Mouse (Mus musculus) kidney, postnatal 0 days (tissue): ENCODE measurements around the gene Olfr55. TPM values are rescaled to one million over a fixed set of nuclear protein-coding genes. Genes with fewer than 3 reads are reported as not detected.
"Not testable (repeated sequence)": the region's sequence is repeated elsewhere in the genome, so short reads cannot be mapped to it uniquely, and the experiment has no call there.

Source experiments
- ATAC-seq: fragments of 200-750 bp; cut with Nextera tagmentation; replicated peaks from 2 replicates; pipeline ENCODE4 v1.8.0; 2017; ENCODE audit warnings: low read depth, moderate number of reproducible peaks, moderate TSS enrichment, moderate library complexity; ENCODE audit not compliant: low FRiP score
- DNase-seq: peaks from one replicate; pipeline ENCODE4 v3.0.0-alpha.2; 2016; ENCODE audit warnings: low spot score
- H3K27ac ChIP-seq: fragments of 300-500 bp; sonication (generic); 2 replicates; pipeline ENCODE4 v1.5.1; 2014; ENCODE audit warnings: mild to moderate bottlenecking
- H3K27me3 ChIP-seq: fragments of 300-500 bp; sonication (generic); 2 replicates; pipeline ENCODE4 v1.6.1; 2014; ENCODE audit warnings: low read length, mixed read lengths; ENCODE audit not compliant: insufficient read depth
- H3K36me3 ChIP-seq: fragments of 300-500 bp; sonication (generic); 2 replicates; pipeline ENCODE4 v1.6.1; 2014; ENCODE audit warnings: low read length, mixed read lengths; ENCODE audit not compliant: insufficient read depth
- H3K4me1 ChIP-seq: fragments of 300-500 bp; sonication (generic); replicated peaks from 2 replicates; pipeline ENCODE4 v1.6.1; 2014; ENCODE audit warnings: antibody characterized with exemption, low read length, mixed read lengths; ENCODE audit not compliant: insufficient read depth
- H3K4me2 ChIP-seq: fragments of 300-500 bp; sonication (generic); 2 replicates; pipeline ENCODE4 v1.6.1; 2014; ENCODE audit warnings: mild to moderate bottlenecking, low read length, moderate library complexity, mixed read lengths
- H3K4me3 ChIP-seq: fragments of 300-500 bp; sonication (generic); replicated peaks from 2 replicates; pipeline ENCODE4 v1.5.1; 2014; ENCODE audit warnings: low read depth, low read length
- H3K9ac ChIP-seq: fragments of 300-500 bp; sonication (generic); 2 replicates; pipeline ENCODE4 v1.6.1; 2014; ENCODE audit warnings: low read depth, low read length
- H3K9me3 ChIP-seq: fragments of 300-500 bp; sonication (generic); replicated peaks from 2 replicates; pipeline ENCODE4 v1.6.1; 2016; ENCODE audit warnings: low read length, inconsistent platforms, mixed read lengths
- CTCF ChIP-seq: IDR thresholded peaks from 2 replicates; pipeline ENCODE4 v1.5.1; 2016; ENCODE audit warnings: antibody characterized with exemption, low read depth, mild to moderate bottlenecking, moderate library complexity
- WGBS: fragments of 180-500 bp; shearing (Covaris S2); extraction: QIAGEN DNeasy Blood & Tissue Kit; methylation state at CpG from one replicate; pipeline ENCODE4 v1.1.7; 2014; 5-methylcytosine and 5-hydroxymethylcytosine counted together
- polyA plus RNA-seq: library from polyadenylated mRNA; unstranded; fragments of >200 nt; fragmentation: Nextera tagmentation; extraction: Ambion mirVana; gene quantifications from 2 replicates; pipeline ENCODE4 v1.2.1, GENCODE M21; 2015

Olfr55 gene
- polyA plus RNA-seq, result not detected in 2 replicates

GRCm38 (mm10) chr17:33168147-33168546 is at the start of gene Olfr55:
Olfr55 (plus strand) TSS chr17:33168447.
- not testable (repeated sequence) for H3K9ac ChIP-seq, ATAC-seq, H3K27me3 ChIP-seq, H3K27ac ChIP-seq, DNase-seq, H3K4me3 ChIP-seq, H3K9me3 ChIP-seq, H3K4me2 ChIP-seq, H3K36me3 ChIP-seq, H3K4me1 ChIP-seq
- 78% methylated on average over 1 of the region's 1 CpGs for WGBS

- H3K4me1 ChIP-seq, result no peaks in the 10 kb centered on the region
- H3K27ac ChIP-seq, result no peak overlapping the region
- no peak for TF ChIP-seq CTCF
- H3K9me3 ChIP-seq, result no peaks in the 10 kb centered on the region
- no peak overlapping the region for H3K9ac ChIP-seq
- H3K27me3 ChIP-seq, result no peaks in the 10 kb centered on the region
- no peaks in the 10 kb centered on the region for H3K36me3 ChIP-seq
- no peak for ATAC-seq
- H3K4me3 ChIP-seq, result no peak overlapping the region
- no peak overlapping the region for H3K4me2 ChIP-seq
- DNase-seq, result no peak
Measured at GRCm38 (mm10) chr17:33124546-33124945, 43.7 kb upstream of the Olfr55 start.

- no peak for ATAC-seq
- TF ChIP-seq CTCF, result no peak
- DNase-seq, result no peak
- no peak overlapping the region for H3K4me2 ChIP-seq
- H3K4me3 ChIP-seq, result no peak overlapping the region
- H3K36me3 ChIP-seq, result no peaks in the 10 kb centered on the region
- H3K9ac ChIP-seq, result no peak overlapping the region
- H3K27ac ChIP-seq, result no peak overlapping the region
- no peaks in the 10 kb centered on the region for H3K9me3 ChIP-seq
- H3K27me3 ChIP-seq, result no peaks in the 10 kb centered on the region
- WGBS, result 56% methylated on average over 2 of the region's 2 CpGs
- H3K4me1 ChIP-seq, result no peaks in the 10 kb centered on the region
Measured at GRCm38 (mm10) chr17:33126257-33126656, 42.0 kb upstream of the Olfr55 start.

GRCm38 (mm10) chr17:33139261-33139820 is 28.9 kb upstream of the Olfr55 start, which contains the start of gene Morc2b:
Morc2b (minus strand) TSS chr17:33139683.
- DNase-seq (no peak), ATAC-seq (no peak)
- Histone ChIP-seq H3K4me2 (no peak within 1 kb of the TSS), H3K9ac (no peak within 1 kb of the TSS), H3K27ac (no peak within 1 kb of the TSS), H3K9me3 (no peaks in the 10 kb centered on the region), H3K4me1 (no peaks in the 10 kb centered on the region), H3K4me3 (no peak within 1 kb of the TSS), H3K36me3 (no peaks in the 10 kb centered on the region), H3K27me3 (no peaks in the 10 kb centered on the region)
- TF ChIP-seq CTCF, result no peak
- 77% methylated on average over 18 of the region's 18 CpGs for WGBS

- H3K4me1 ChIP-seq, H3K4me2 ChIP-seq, H3K4me3 ChIP-seq, H3K27ac ChIP-seq, H3K9ac ChIP-seq, H3K36me3 ChIP-seq, H3K27me3 ChIP-seq, H3K9me3 ChIP-seq, DNase-seq, ATAC-seq: not testable (repeated sequence)
- no CpG with 5 or more reads among the region's 2 CpGs for WGBS
Measured at GRCm38 (mm10) chr17:33191002-33191401, 22.8 kb downstream of the Olfr55 start, which contains the start of gene Olfr239. Olfr239 (plus strand) TSS chr17:33191302.

- 84% methylated on average over 2 of the region's 2 CpGs for WGBS
Measured at GRCm38 (mm10) chr17:33221590-33221989, 53.3 kb downstream of the Olfr55 start, which contains the start of gene Olfr1564. Olfr1564 (minus strand) TSS chr17:33221690.

More at GRCm38 (mm10) chr17:33221590-33221989, 53.3 kb downstream of the Olfr55 start, which contains the start of gene Olfr1564:
- Histone ChIP-seq H3K4me1 (no peaks in the 10 kb centered on the region), H3K9ac (no peak within 1 kb of the TSS), H3K36me3 (no peaks in the 10 kb centered on the region), H3K9me3 (peaks cover 4% of the 10 kb centered on the region; the same call in 1 of the 2 replicates), H3K4me2 (no peak within 1 kb of the TSS), H3K4me3 (no peak within 1 kb of the TSS), H3K27ac (no peak within 1 kb of the TSS), H3K27me3 (no peaks in the 10 kb centered on the region)
- DNase-seq, result no peak
- TF ChIP-seq CTCF, result no peak
- no peak for ATAC-seq

Other genes starting within 250 kb of the Olfr55 start
- 15.6 and 18.4 TPM in 2 replicates for gene Cyp4f13, start 221.0 kb upstream of the Olfr55 start, polyA plus RNA-seq
- 7.8 and 9.0 TPM in 2 replicates for gene Zfp472, start 202.6 kb upstream of the Olfr55 start, polyA plus RNA-seq
- gene Zfp952, start 175.3 kb upstream of the Olfr55 start, polyA plus RNA-seq, result 8.7 and 8.8 TPM in 2 replicates
- gene Zfp763, start 135.0 kb upstream of the Olfr55 start, polyA plus RNA-seq, result 9.8 and 11.5 TPM in 2 replicates
- not detected in 2 replicates for gene 4921501E09Rik, start 100.4 kb upstream of the Olfr55 start, polyA plus RNA-seq
- gene Zfp563, start 79.1 kb upstream of the Olfr55 start, polyA plus RNA-seq, result 5.6 and 6.3 TPM in 2 replicates
- gene Morc2b, start 28.8 kb upstream of the Olfr55 start, polyA plus RNA-seq, result not detected in 2 replicates
- gene Olfr239, start 22.9 kb downstream of the Olfr55 start, polyA plus RNA-seq, result not detected in 2 replicates
- not detected in 2 replicates for gene Olfr1564, start 53.2 kb downstream of the Olfr55 start, polyA plus RNA-seq
- gene Zfp955a, start 86.7 kb downstream of the Olfr55 start, polyA plus RNA-seq, result 12.7 and 15.0 TPM in 2 replicates
- 0.01 and 0.03 TPM in 2 replicates for gene Olfr63, start 96.2 kb downstream of the Olfr55 start, polyA plus RNA-seq
- 8.6 and 11.9 TPM in 2 replicates for gene Zfp955b, start 121.1 kb downstream of the Olfr55 start, polyA plus RNA-seq
- gene Zfp81, start 190.4 kb downstream of the Olfr55 start, polyA plus RNA-seq, result 9.2 and 9.6 TPM in 2 replicates
- 11.4 and 12.6 TPM in 2 replicates for gene Zfp101, start 226.2 kb downstream of the Olfr55 start, polyA plus RNA-seq